Mouse (Mus musculus) MEL (cell line): ENCODE data around the gene Ep400.

Experiments used
- CTCF ChIP-seq, 3 experiments: IDR thresholded peaks in 2 of 3; conservative IDR thresholded peaks in 1 of 3; 2 replicates each; pipeline ENCODE4 v1.5.1; 2011 to 2012; ENCODE audit warnings: low read length in 3 of 3, low read depth in 2 of 3, mild to moderate bottlenecking in 2 of 3, improper control_type of control experiment in 1 of 3, inconsistent platforms in 1 of 3, mixed read lengths in 1 of 3, moderate library complexity in 1 of 3; ENCODE audit not compliant: control insufficient read depth in 1 of 3, insufficient read depth in 1 of 3, poor library complexity in 1 of 3, severe bottlenecking in 1 of 3
- GABPA ChIP-seq: IDR thresholded peaks from 2 replicates; pipeline ENCODE4 v1.6.1; 2012; ENCODE audit warnings: low read depth, mild to moderate bottlenecking, inconsistent platforms, low read length, improper control_type of control experiment, moderate library complexity

GRCm38 (mm10) chr5:110709256-110709655 is 61.3 kb downstream of the Ep400 start:
- TF ChIP-seq GABPA (no peak), CTCF (IDR thresholded peaks at IDR 0.05 in 2 of 3, conservative IDR thresholded peaks at IDR 0.05 in 1 of 3; ENCODE audit: control insufficient read depth in 1 of 3, insufficient read depth in 1 of 3, low read depth in 2 of 3, low read length in 3 of 3, poor library complexity in 1 of 3, severe bottlenecking in 1 of 3) (no peak)
